Mouse (Mus musculus) ovary, postnatal 36 days (tissue): ENCODE measurements at regions not wholly inside any gene's neighbourhood (a gene's known extent, or its start where the extent isn't known, plus 50 kb on each side); places are given as distances from the start of the nearest gene placed in this dataset.

Experiments
- DNase-seq: peaks from one replicate; pipeline ENCODE4 v3.0.0; 2022; ENCODE audit warnings: low spot score, mixed read lengths

GRCm38 (mm10) chr3:136444598-136444997 lies 118.7 kb upstream of the Bank1 start:
- DNase-seq = no peak

GRCm38 (mm10) chr3:136442099-136442498 lies 116.2 kb upstream of the Bank1 start:
- DNase-seq = peak; percentile 7

GRCm38 (mm10) chr3:136439907-136440645 lies 114.2 kb upstream of the Bank1 start:
- no peak for DNase-seq

- no peak for DNase-seq
These were observed 113.5 kb upstream of the Bank1 start for GRCm38 (mm10) chr3:136439350-136439749.

- no peak for DNase-seq
These were observed 108.5 kb upstream of the Bank1 start for GRCm38 (mm10) chr3:136434407-136434806.

GRCm38 (mm10) chr3:136432072-136432471 lies 106.2 kb upstream of the Bank1 start:
- no peak for DNase-seq

GRCm38 (mm10) chr3:136427427-136427826 lies 101.6 kb upstream of the Bank1 start:
- DNase-seq = no peak

- no peak for DNase-seq
These were observed 100.8 kb upstream of the Bank1 start for GRCm38 (mm10) chr3:136426539-136427194.

- DNase-seq = no peak
These were observed 96.2 kb upstream of the Bank1 start for GRCm38 (mm10) chr3:136421969-136422614.

GRCm38 (mm10) chr3:136405606-136406005 lies 79.7 kb upstream of the Bank1 start:
- DNase-seq = no peak

- no peak for DNase-seq
These were observed 57.4 kb upstream of the Bank1 start for GRCm38 (mm10) chr3:136383282-136383681.

- no peak for DNase-seq
These were observed 54.8 kb upstream of the Bank1 start for GRCm38 (mm10) chr3:136380644-136381043.

- DNase-seq = no peak
These were observed 54.0 kb upstream of the Bank1 start for GRCm38 (mm10) chr3:136379741-136380398.

GRCm38 (mm10) chr3:136376893-136377292 lies 51.0 kb upstream of the Bank1 start:
- no peak for DNase-seq
